Mouse (Mus musculus) ES-E14 (cell line): ENCODE results near the gene Ivns1abp. TPM values are rescaled to one million over a fixed set of nuclear protein-coding genes. Genes with fewer than 3 reads are reported as not detected.

Experiments used
- DNase-seq: peaks from one replicate; pipeline ENCODE4 v3.0.0-alpha.2; 2013; ENCODE audit warnings: low read depth, low spot score
- H3K27ac ChIP-seq: 2 replicates; pipeline ENCODE4 v1.5.1; 2012; ENCODE audit warnings: low read depth, mild to moderate bottlenecking, low read length, moderate library complexity, mixed read lengths; ENCODE audit not compliant: poor library complexity, insufficient read depth, severe bottlenecking
- H3K36me3 ChIP-seq: 2 replicates; pipeline ENCODE4 v1.6.1; 2012; ENCODE audit warnings: mild to moderate bottlenecking, low read length, moderate library complexity, mixed read lengths; ENCODE audit not compliant: control insufficient read depth, poor library complexity, insufficient read depth, severe bottlenecking
- H3K4me1 ChIP-seq, 2 experiments: fragments of 150-350 bp in 1 of 2; sonication (generic) in 1 of 2; 2 replicates each; pipeline ENCODE4 v1.6.1; 2012; ENCODE audit warnings: low read length in 2 of 2, mild to moderate bottlenecking in 1 of 2, mixed read lengths in 1 of 2; ENCODE audit not compliant: control insufficient read depth in 2 of 2, insufficient read depth in 2 of 2, poor library complexity in 1 of 2
- H3K4me3 ChIP-seq, 2 experiments: fragments of 150-350 bp in 1 of 2; sonication (generic) in 1 of 2; 2 replicates each; pipeline ENCODE4 v1.5.1; 2012; ENCODE audit warnings: low read length in 2 of 2, low read depth in 1 of 2, mild to moderate bottlenecking in 1 of 2, mixed read lengths in 1 of 2; ENCODE audit not compliant: insufficient read depth in 1 of 2, poor library complexity in 1 of 2, severe bottlenecking in 1 of 2
- H3K9ac ChIP-seq: 2 replicates; pipeline ENCODE4 v1.6.1; 2012; ENCODE audit warnings: low read depth, mild to moderate bottlenecking, low read length, mixed read lengths; ENCODE audit not compliant: poor library complexity, insufficient read depth, severe bottlenecking
- H3K9me3 ChIP-seq: fragments of 150-350 bp; sonication (generic); 2 replicates; pipeline ENCODE4 v1.6.1; 2012; ENCODE audit warnings: low read depth, mild to moderate bottlenecking, low read length; ENCODE audit not compliant: control insufficient read depth, insufficient read depth
- CHD2 ChIP-seq: IDR thresholded peaks from 2 replicates; pipeline ENCODE4 v1.6.1; 2014; ENCODE audit warnings: mild to moderate bottlenecking, low read depth, low read length, inconsistent platforms
- HCFC1 ChIP-seq: IDR thresholded peaks from 2 replicates; pipeline ENCODE4 v1.6.1; 2012; ENCODE audit warnings: low read length, inconsistent platforms, borderline replicate concordance; ENCODE audit not compliant: insufficient read depth
- MAFK ChIP-seq: IDR thresholded peaks from 2 replicates; pipeline ENCODE4 v1.6.1; 2014; ENCODE audit warnings: mild to moderate bottlenecking, low read depth, low read length, inconsistent platforms; ENCODE audit not compliant: insufficient read depth
- ZC3H11A ChIP-seq: IDR thresholded peaks from 2 replicates; pipeline ENCODE4 v1.6.1; 2012; ENCODE audit warnings: low read depth, mild to moderate bottlenecking, inconsistent platforms, low read length, borderline replicate concordance
- ZNF384 ChIP-seq: IDR thresholded peaks from 2 replicates; pipeline ENCODE4 v1.6.1; 2012; ENCODE audit warnings: low read depth, low read length, inconsistent platforms
- in situ Hi-C, 2 experiments: fragments of 600-800 bp; cut with MboI; formaldehyde crosslinking; loops; one replicate each; pipeline ENCODE4 v1.15.1; 2025; ENCODE audit warnings: low sequenced_read_pairs in 2 of 2, inconsistent platforms in 1 of 2; ENCODE audit not compliant: unreplicated experiment in 2 of 2
- total RNA-seq: library from RNA; depleted of rRNA; stranded (reverse); fragments of 300-350 nt; gene quantifications from 2 replicates; pipeline ENCODE4 v1.2.3, GENCODE M21; 2012

Ivns1abp gene
- total RNA-seq, 1 experiment = 89.5 TPM

DNA sequence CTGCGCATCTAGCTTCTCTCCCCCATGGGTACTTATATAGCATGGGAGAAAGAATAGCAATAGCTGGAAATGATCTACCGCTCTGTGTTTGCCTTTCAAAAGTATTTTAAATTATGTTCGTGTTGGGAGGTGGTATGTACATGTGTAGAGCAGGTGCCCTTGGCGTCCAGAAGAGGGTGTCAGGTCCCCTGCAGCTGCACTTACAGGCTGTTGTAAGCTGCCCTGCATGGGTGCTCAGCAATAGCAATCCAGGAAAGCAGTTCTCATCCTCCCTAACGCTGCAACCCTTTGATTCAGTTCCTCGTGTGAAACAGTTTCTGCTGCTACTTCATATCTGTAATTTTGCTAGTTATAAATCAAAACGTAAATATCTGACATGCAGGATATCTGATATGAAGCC lies 14.7 kb upstream of the Ivns1abp start:
- Histone ChIP-seq H3K36me3 (no peaks in the 10 kb centered on the region), H3K27ac (no peak overlapping the region), H3K4me3 (no peak overlapping the region), H3K9ac (no peak overlapping the region), H3K9me3 (no peaks in the 10 kb centered on the region), H3K4me1 (0 out of 4 replicates have a peak, but pooled peaks cover 0 to 2% of the 10 kb centered on the region in 2 experiments)
- in situ Hi-C loops = loop anchor here in 1 of 2 experiments (25.0 kb wide), 1 partner anchor 242 kb away; no protein-coding TSS in a partner anchor
- no peak for DNase-seq
- no peak for TF ChIP-seq ZNF384
- TF ChIP-seq HCFC1 = no peak
- no peak for TF ChIP-seq CHD2
- TF ChIP-seq ZC3H11A = no peak
- no peak for TF ChIP-seq MAFK

DNA sequence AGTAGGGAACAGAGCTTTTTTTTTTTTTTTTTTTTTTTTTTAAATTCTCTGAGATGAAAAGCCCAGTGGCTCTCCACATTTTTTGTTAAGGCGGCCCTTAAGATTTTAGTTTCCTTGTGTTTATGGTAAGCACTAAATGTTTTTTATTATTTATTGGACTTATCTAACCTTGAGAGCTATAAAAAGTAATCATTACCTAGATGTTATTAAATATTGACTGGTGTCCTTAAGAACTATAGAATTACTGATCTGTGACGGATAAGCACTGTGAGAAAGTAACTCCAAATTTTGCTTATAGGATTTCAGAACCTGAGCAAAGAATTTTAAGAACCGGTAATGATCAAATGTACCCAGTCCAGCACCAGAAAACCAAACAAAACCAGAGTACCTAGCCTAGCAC lies 11.5 kb upstream of the Ivns1abp start:
- Histone ChIP-seq H3K4me3 (no peak overlapping the region), H3K27ac (no peak overlapping the region), H3K9me3 (no peaks in the 10 kb centered on the region), H3K36me3 (no peaks in the 10 kb centered on the region), H3K9ac (no peak overlapping the region), H3K4me1 (0 out of 4 replicates have a peak, but pooled peaks cover 0 to 2% of the 10 kb centered on the region in 2 experiments)
- no peak for DNase-seq
- TF ChIP-seq ZNF384 (no peak), MAFK (no peak), ZC3H11A (no peak), CHD2 (no peak)
- in situ Hi-C loops = loop anchor here in 1 of 2 experiments (25.0 kb wide), 1 partner anchor 246 kb away; no protein-coding TSS in a partner anchor

DNA sequence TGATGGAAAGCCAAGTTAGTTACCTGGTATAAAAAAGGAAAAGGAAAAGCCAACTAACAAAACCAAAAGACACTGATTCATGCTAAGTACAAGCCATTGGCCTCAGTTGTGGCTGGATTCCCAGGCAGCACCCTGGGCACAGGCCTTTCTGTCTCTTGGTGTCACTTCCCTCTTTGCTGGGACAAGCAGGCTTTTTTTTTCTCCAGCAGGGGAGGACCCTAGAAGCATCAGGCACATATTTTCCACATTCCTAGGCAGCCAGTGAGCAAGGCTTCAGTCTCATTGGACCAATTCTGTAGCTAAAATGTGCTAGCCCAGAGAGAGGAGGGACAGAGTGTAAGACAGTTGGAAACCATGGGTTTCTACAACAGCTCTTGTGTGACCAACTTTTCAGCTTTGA lies 6.0 kb upstream of the Ivns1abp start:
- no peaks in the 10 kb centered on the region for H3K36me3 ChIP-seq
- H3K4me1 ChIP-seq = no peaks in the 10 kb centered on the region; a peak in 1 of 4 replicates
- DNase-seq = no peak
- no peak for TF ChIP-seq MAFK
- no peak for TF ChIP-seq ZC3H11A
- no peak for TF ChIP-seq ZNF384
- no peak for TF ChIP-seq CHD2
- TF ChIP-seq HCFC1 = no peak
- no peaks in the 10 kb centered on the region for H3K9me3 ChIP-seq
- no peak overlapping the region for H3K9ac ChIP-seq
- in situ Hi-C loops = loop anchor here in 1 of 2 experiments (25.0 kb wide), 1 partner anchor 251 kb away; no protein-coding TSS in a partner anchor
- no peak overlapping the region for H3K27ac ChIP-seq
- H3K4me3 ChIP-seq = no peak overlapping the region

DNA sequence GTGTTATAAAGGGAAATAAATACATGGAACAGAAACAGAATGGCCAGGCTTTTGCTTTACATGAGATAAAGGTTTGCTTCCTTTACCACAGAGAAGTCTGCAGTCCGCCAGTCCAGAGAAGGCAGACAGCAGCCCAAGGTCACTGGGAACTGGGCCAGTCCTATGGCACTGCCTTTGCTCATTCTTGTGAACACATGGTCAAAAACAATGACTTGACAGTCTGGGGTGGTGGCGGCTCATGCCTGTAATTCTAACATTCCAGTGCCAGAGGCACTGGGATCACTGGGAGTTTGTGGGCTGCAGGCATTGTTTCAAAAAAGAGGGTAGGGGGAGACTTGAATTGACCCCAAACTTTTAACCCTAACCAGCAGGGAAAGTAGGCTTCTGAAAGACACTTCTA lies 5.3 kb upstream of the Ivns1abp start:
- Histone ChIP-seq H3K27ac (no peak overlapping the region), H3K36me3 (no peaks in the 10 kb centered on the region), H3K9me3 (no peaks in the 10 kb centered on the region), H3K4me3 (no peak overlapping the region), H3K9ac (no peak overlapping the region), H3K4me1 (no peaks in the 10 kb centered on the region; a peak in 1 of 4 replicates)
- no peak for DNase-seq
- in situ Hi-C loops = loop anchor here in 1 of 2 experiments (25.0 kb wide), 1 partner anchor 252 kb away; no protein-coding TSS in a partner anchor
- TF ChIP-seq ZNF384 = no peak
- no peak for TF ChIP-seq CHD2
